Mouse (Mus musculus): ENCODE measurements around the gene Cnot8. TPM values are rescaled to one million over a fixed set of nuclear protein-coding genes. Genes with fewer than 3 reads are reported as not detected.
"Not testable (repeated sequence)": the region's sequence is repeated elsewhere in the genome, so short reads cannot be mapped to it uniquely, and the experiment has no call there.

Gene Cnot8
- 54.1 and 65.5 TPM in 2 replicates for total RNA-seq (2021)
- long read RNA-seq, transcript Cnot8-201 (7 exons, 2,035 nt), result major isoform, 46 of 93 reads
- long read RNA-seq, transcript Cnot8-202 (7 exons, 2,099 nt), result minor isoform, 5 of 93 reads
- long read RNA-seq, partial matches to known transcripts, result 12 of 93 reads
- long read RNA-seq, other reads (novel, unspliced or antisense), result 30 of 93 reads

- peak; percentile 99 for DNase-seq
These were observed at the start of gene Cnot8 for GRCm38 (mm10) chr11:58103697-58104306. Gene Cnot8, plus strand, starts transcription at chr11:58104153.

- peak; percentile 57 for DNase-seq
These were observed 46.5 kb upstream of the Cnot8 start for GRCm38 (mm10) chr11:58057455-58057854.

GRCm38 (mm10) chr11:58059752-58060151, 44.2 kb upstream of the Cnot8 start:
- DNase-seq, result peak; percentile 55

- DNase-seq, result not testable (repeated sequence)
These were observed 42.7 kb upstream of the Cnot8 start for GRCm38 (mm10) chr11:58061218-58061617.

GRCm38 (mm10) chr11:58062586-58062985, 41.4 kb upstream of the Cnot8 start:
- DNase-seq, result no peak

GRCm38 (mm10) chr11:58065025-58065424, 38.9 kb upstream of the Cnot8 start:
- DNase-seq, result no peak

- no peak for DNase-seq
These were observed 31.0 kb upstream of the Cnot8 start for GRCm38 (mm10) chr11:58072978-58073377.

GRCm38 (mm10) chr11:58077270-58077669, 26.7 kb upstream of the Cnot8 start:
- no peak for DNase-seq

- no peak for DNase-seq
These were observed 22.2 kb upstream of the Cnot8 start for GRCm38 (mm10) chr11:58081716-58082115.

- DNase-seq, result no peak
These were observed 11.4 kb upstream of the Cnot8 start for GRCm38 (mm10) chr11:58092541-58092940.

GRCm38 (mm10) chr11:58093021-58093528, 10.9 kb upstream of the Cnot8 start, which contains the start of gene Gm12248:
Gene Gm12248, minus strand, starts transcription at chr11:58093134.
- DNase-seq, result peak; percentile 36

GRCm38 (mm10) chr11:58094766-58095165, 9.2 kb upstream of the Cnot8 start:
- no peak for DNase-seq

- DNase-seq, result no peak
These were observed 8.4 kb upstream of the Cnot8 start for GRCm38 (mm10) chr11:58095561-58095960.

- DNase-seq, result no peak
These were observed 7.8 kb upstream of the Cnot8 start for GRCm38 (mm10) chr11:58096160-58096559.

- no peak for DNase-seq
These were observed 6.9 kb upstream of the Cnot8 start for GRCm38 (mm10) chr11:58096821-58097620.

- DNase-seq, result peak; percentile 11
These were observed 6.2 kb upstream of the Cnot8 start for GRCm38 (mm10) chr11:58097621-58098365.

- DNase-seq, result not testable (repeated sequence)
These were observed 5.6 kb upstream of the Cnot8 start for GRCm38 (mm10) chr11:58098366-58098720.

- DNase-seq, result no peak
These were observed 3.9 kb upstream of the Cnot8 start for GRCm38 (mm10) chr11:58100006-58100405.

- no peak for DNase-seq
These were observed 2.7 kb upstream of the Cnot8 start for GRCm38 (mm10) chr11:58101194-58101720.

- no peak for DNase-seq
These were observed 1.8 kb upstream of the Cnot8 start for GRCm38 (mm10) chr11:58102146-58102545.

GRCm38 (mm10) chr11:58102581-58103343, 1.2 kb upstream of the Cnot8 start:
- no peak for DNase-seq

GRCm38 (mm10) chr11:58103344-58103653, 654 bp upstream of the Cnot8 start:
- DNase-seq, result peak; percentile 12

All from adrenal gland, postnatal 25 days (tissue).